Mouse (Mus musculus) heart, postnatal 0 days (tissue): ENCODE measurements around the gene Dnajc8. TPM values are rescaled to one million over a fixed set of nuclear protein-coding genes. Genes with fewer than 3 reads are reported as not detected.

Experiments used
- ATAC-seq: fragments of 200-750 bp; cut with Nextera tagmentation; 2 replicates; pipeline ENCODE4 v1.8.0; 2017; ENCODE audit warnings: low read depth, moderate number of reproducible peaks, moderate library complexity; ENCODE audit not compliant: insufficient read depth
- DNase-seq: peaks from one replicate; pipeline ENCODE4 v3.0.0-alpha.2; 2016; ENCODE audit warnings: low spot score
- H3K27ac ChIP-seq: fragments of 300-500 bp; sonication (generic); 2 replicates; pipeline ENCODE4 v1.5.1; 2014; ENCODE audit warnings: low read depth, mild to moderate bottlenecking
- H3K27me3 ChIP-seq: fragments of 300-500 bp; sonication (generic); 2 replicates; pipeline ENCODE4 v1.6.1; 2014; ENCODE audit warnings: low read length, mixed read lengths; ENCODE audit not compliant: control insufficient read depth, insufficient read depth
- H3K36me3 ChIP-seq: fragments of 300-500 bp; sonication (generic); replicated peaks from 2 replicates; pipeline ENCODE4 v1.6.1; 2014; ENCODE audit warnings: low read length, mixed read lengths; ENCODE audit not compliant: control insufficient read depth, insufficient read depth
- H3K4me1 ChIP-seq: fragments of 300-500 bp; sonication (generic); 2 replicates; pipeline ENCODE4 v1.6.1; 2014; ENCODE audit warnings: antibody characterized with exemption; ENCODE audit not compliant: control insufficient read depth, insufficient read depth
- H3K4me2 ChIP-seq: fragments of 300-500 bp; sonication (generic); 2 replicates; pipeline ENCODE4 v1.6.1; 2014; ENCODE audit warnings: low read depth, mild to moderate bottlenecking, low read length, moderate library complexity
- H3K4me3 ChIP-seq: fragments of 300-500 bp; sonication (generic); 2 replicates; pipeline ENCODE4 v1.5.1; 2014; ENCODE audit warnings: low read depth, low read length
- H3K9ac ChIP-seq: fragments of 300-500 bp; sonication (generic); replicated peaks from 2 replicates; pipeline ENCODE4 v1.6.1; 2014; ENCODE audit warnings: low read depth, low read length, mixed read lengths
- H3K9me3 ChIP-seq: fragments of 300-500 bp; sonication (generic); replicated peaks from 2 replicates; pipeline ENCODE4 v1.6.1; 2016; ENCODE audit warnings: low read length; ENCODE audit not compliant: control insufficient read depth
- CTCF ChIP-seq: IDR thresholded peaks from 2 replicates; pipeline ENCODE4 v1.5.1; 2016; ENCODE audit warnings: antibody characterized with exemption, control low read depth, low read depth
- EP300 ChIP-seq: IDR thresholded peaks from 2 replicates; pipeline ENCODE4 v1.6.1; 2016; ENCODE audit warnings: antibody characterized with exemption, low read depth
- WGBS: fragments of 180-500 bp; shearing (Covaris S2); extraction: QIAGEN DNeasy Blood & Tissue Kit; methylation state at CpG from one replicate; pipeline ENCODE4 v1.1.7; 2014; 5-methylcytosine and 5-hydroxymethylcytosine counted together
- polyA plus RNA-seq: library from polyadenylated mRNA; unstranded; fragments of >200 nt; fragmentation: Nextera tagmentation; extraction: Ambion mirVana; gene quantifications from 2 replicates; pipeline ENCODE4 v1.2.1, GENCODE M21; 2015
- total RNA-seq: library from RNA; depleted of rRNA; stranded (reverse); fragments of >200 nt; gene quantifications from 2 replicates; pipeline ENCODE4 v1.2.3, GENCODE M21; 2014; ENCODE audit warnings: low replicate concordance

Gene Dnajc8
- total and polyA plus RNA-seq, 2 experiments from 2014 or later = 94.1 to 104 TPM

GRCm38 (mm10) chr4:132529344-132529743 is 6.0 kb upstream of the Dnajc8 start:
- no peak overlapping the region for H3K4me3 ChIP-seq
- H3K27ac ChIP-seq = no peak overlapping the region
- peaks cover 12% of the 10 kb centered on the region; the same call in 1 of the 2 replicates for H3K4me1 ChIP-seq
- H3K36me3 ChIP-seq = peaks cover 14% of the 10 kb centered on the region
- 64% methylated on average over 4 of the region's 4 CpGs for WGBS
- H3K4me2 ChIP-seq = no peak overlapping the region
- no peak for DNase-seq
- H3K27me3 ChIP-seq = no peaks in the 10 kb centered on the region
- no peak for ATAC-seq
- H3K9ac ChIP-seq = no peak overlapping the region
- H3K9me3 ChIP-seq = no peaks in the 10 kb centered on the region
- no peak for TF ChIP-seq CTCF
- TF ChIP-seq EP300 = no peak

- Histone ChIP-seq H3K4me1 (peaks cover 12% of the 10 kb centered on the region; the same call in 1 of the 2 replicates), H3K9ac (no peak overlapping the region), H3K4me2 (no peak overlapping the region), H3K27ac (no peak overlapping the region), H3K9me3 (no peaks in the 10 kb centered on the region), H3K36me3 (peaks cover 14% of the 10 kb centered on the region), H3K4me3 (no peak overlapping the region), H3K27me3 (no peaks in the 10 kb centered on the region)
- DNase-seq = no peak
- TF ChIP-seq CTCF (no peak), EP300 (no peak)
- ATAC-seq = no peak
- 92% methylated on average over 20 of the region's 20 CpGs for WGBS
Observed at GRCm38 (mm10) chr4:132530033-132530804, 5.1 kb upstream of the Dnajc8 start.

GRCm38 (mm10) chr4:132532496-132532895 is 2.9 kb upstream of the Dnajc8 start:
- peaks cover 26% of the 10 kb centered on the region for H3K4me1 ChIP-seq
- H3K27me3 ChIP-seq = no peaks in the 10 kb centered on the region
- H3K4me3 ChIP-seq = peak overlapping the region; percentile 88
- DNase-seq (peak; percentile 71), ATAC-seq (peak; percentile 40)
- WGBS = under 1% methylated on average over 5 of the region's 5 CpGs
- peak overlapping the region; percentile 92 for H3K27ac ChIP-seq
- TF ChIP-seq CTCF (no peak), EP300 (no peak)
- H3K9ac ChIP-seq = peak overlapping the region; percentile 85
- peaks cover 14% of the 10 kb centered on the region for H3K36me3 ChIP-seq
- H3K4me2 ChIP-seq = peak overlapping the region; percentile 90
- no peaks in the 10 kb centered on the region for H3K9me3 ChIP-seq

GRCm38 (mm10) chr4:132532981-132533916 is 2.1 kb upstream of the Dnajc8 start, which contains the start of gene Atpif1:
Gene Atpif1 (minus strand): TSS chr4:132533659.
- no peaks in the 10 kb centered on the region for H3K27me3 ChIP-seq
- peak within 1 kb of the TSS; percentile 88 for H3K4me3 ChIP-seq
- whole genome bisulfite sequencing = under 1% methylated on average over 63 of the region's 63 CpGs
- no peaks in the 10 kb centered on the region for H3K9me3 ChIP-seq
- peak within 1 kb of the TSS; percentile 85 for H3K9ac ChIP-seq
- TF ChIP-seq CTCF (no peak), EP300 (no peak)
- H3K36me3 ChIP-seq = peaks cover 14% of the 10 kb centered on the region
- H3K27ac ChIP-seq = peak within 1 kb of the TSS; percentile 92
- DNase-seq (peak; percentile 93), ATAC-seq (peak; percentile 87)
- peaks cover 26% of the 10 kb centered on the region for H3K4me1 ChIP-seq
- H3K4me2 ChIP-seq = peak within 1 kb of the TSS; percentile 90

GRCm38 (mm10) chr4:132539481-132539880 is 4.1 kb downstream of the Dnajc8 start:
- no peak for DNase-seq
- Histone ChIP-seq H3K4me3 (no peak overlapping the region), H3K36me3 (peaks cover 57% of the 10 kb centered on the region), H3K27ac (no peak overlapping the region), H3K9me3 (no peaks in the 10 kb centered on the region), H3K9ac (no peak overlapping the region), H3K4me2 (no peak overlapping the region), H3K27me3 (no peaks in the 10 kb centered on the region), H3K4me1 (peaks cover 14% of the 10 kb centered on the region)
- no peak for ATAC-seq
- 88% methylated on average over 5 of the region's 5 CpGs for WGBS
- TF ChIP-seq CTCF = no peak
- TF ChIP-seq EP300 = no peak
